Mouse (Mus musculus): ENCODE data around the gene Gng10. TPM values are rescaled to one million over a fixed set of nuclear protein-coding genes. Genes with fewer than 3 reads are reported as not detected.

Gene Gng10
- polyA plus RNA-seq, 1 experiment from 2014 or later: 150 TPM

DNA sequence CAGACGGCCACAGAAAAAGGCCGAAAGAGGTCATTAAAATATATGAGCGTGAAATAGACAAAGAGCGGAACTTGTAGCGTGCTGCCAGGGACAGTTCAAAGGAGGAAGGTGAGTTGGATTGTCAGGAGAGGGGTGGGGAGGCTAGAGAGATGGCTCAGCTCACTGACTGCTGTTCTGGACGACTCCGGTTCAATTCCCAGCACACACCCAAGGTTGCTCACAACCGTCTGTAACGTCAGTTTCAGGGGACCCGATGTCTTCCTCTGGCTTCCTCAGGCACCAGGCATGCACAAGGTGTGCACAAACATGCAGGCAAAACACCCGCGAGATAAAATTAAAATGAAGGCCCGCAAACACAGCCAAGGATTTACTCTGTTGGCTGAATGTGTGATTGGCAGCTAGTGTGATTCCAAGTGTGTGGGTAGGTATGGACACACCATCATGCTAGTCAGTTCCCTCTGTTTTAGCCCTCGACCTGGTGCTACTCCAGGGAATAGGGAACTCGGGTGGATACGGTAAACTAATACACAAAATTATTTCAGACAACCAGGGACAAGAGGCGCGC lies 980 bp downstream of the Gng10 start:
- H3K9ac ChIP-seq: peak overlapping the region; percentile 96

DNA sequence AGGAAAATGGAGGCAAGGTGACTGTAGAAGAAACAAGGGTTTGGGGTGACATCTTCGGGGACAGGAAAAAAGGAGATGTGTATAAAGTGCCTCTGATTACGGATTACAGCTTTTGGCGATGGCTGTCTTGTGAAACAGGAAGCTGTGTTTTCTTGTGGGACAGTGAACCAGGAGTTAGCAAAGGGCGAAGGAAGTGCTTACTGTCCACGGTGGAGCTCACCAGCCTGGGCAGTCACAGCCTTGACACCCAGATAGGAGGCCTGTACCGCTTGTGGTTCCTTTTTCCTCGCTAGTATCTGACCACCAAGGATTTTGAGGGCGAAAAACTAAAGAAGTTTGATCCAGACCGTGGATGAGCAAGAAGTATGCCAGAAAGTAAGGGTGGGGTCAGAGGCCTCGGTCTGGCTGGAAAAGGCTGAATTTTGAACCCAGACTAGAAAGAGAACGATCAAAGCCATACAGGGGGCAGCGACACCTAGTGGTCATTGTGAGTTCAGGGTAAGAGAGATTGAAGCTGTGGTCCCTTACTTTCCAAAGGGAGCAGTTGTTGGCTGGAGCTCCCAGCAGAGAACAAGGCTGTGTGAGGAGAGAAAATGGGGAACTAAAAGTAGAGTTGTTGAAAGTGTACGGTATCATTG lies 1.7 kb downstream of the Gng10 start:
- WGBS: 54% methylated on average over 13 of the region's 13 CpGs
- peaks cover 25% of the 10 kb centered on the region for H3K36me3 ChIP-seq
- H3K4me1 ChIP-seq (replicated peaks): peaks cover 12% of the 10 kb centered on the region
- no peaks in the 10 kb centered on the region for H3K27me3 ChIP-seq
- H3K4me2 ChIP-seq: peak overlapping the region; percentile 62
- H3K9ac ChIP-seq: no peak overlapping the region
- no peak for ATAC-seq (ENCODE audit: low FRiP score)
- peaks cover 2% of the 10 kb centered on the region; the same call in 1 of the 2 replicates for H3K9me3 ChIP-seq
- H3K27ac ChIP-seq: no peak overlapping the region
- 0 out of 2 replicates have a peak overlapping the region, but pooled peaks have one; percentile 8 for H3K4me3 ChIP-seq

More for the DNA sequence above, 980 bp downstream of the Gng10 start:
- peak; percentile 34 for ATAC-seq (ENCODE audit: low FRiP score)
- H3K4me1 ChIP-seq (replicated peaks): peaks cover 12% of the 10 kb centered on the region
- H3K27ac ChIP-seq: peak overlapping the region; percentile 97
- no peaks in the 10 kb centered on the region for H3K27me3 ChIP-seq
- peak overlapping the region; percentile 78 for H3K4me3 ChIP-seq
- 56% methylated on average over 18 of the region's 18 CpGs for WGBS
- peaks cover 2% of the 10 kb centered on the region; the same call in 1 of the 2 replicates for H3K9me3 ChIP-seq
- peaks cover 22% of the 10 kb centered on the region for H3K36me3 ChIP-seq
- peak overlapping the region; percentile 62 for H3K4me2 ChIP-seq

DNA sequence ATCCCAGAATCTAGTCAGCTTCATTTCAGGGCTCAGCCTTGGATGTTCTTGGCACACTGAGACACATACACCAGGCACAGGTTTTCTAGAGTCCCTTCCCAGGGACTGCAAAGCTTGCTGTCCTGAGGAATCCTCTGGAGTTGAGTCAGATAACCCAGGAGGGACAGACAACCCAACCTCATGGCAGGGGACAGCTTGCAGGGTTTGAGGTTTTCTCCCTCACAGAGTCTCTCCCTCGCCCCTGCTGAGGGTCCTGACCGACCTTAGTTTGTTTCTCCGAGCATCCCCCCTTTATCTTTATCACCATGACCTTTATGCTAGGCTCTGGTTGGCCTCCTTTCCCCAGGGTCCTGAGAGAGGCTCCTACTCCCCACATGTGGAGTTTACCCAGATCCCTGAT lies 2.6 kb downstream of the Gng10 start:
- H3K4me1 ChIP-seq (replicated peaks): peaks cover 12% of the 10 kb centered on the region
- no peak overlapping the region for H3K4me2 ChIP-seq

DNA sequence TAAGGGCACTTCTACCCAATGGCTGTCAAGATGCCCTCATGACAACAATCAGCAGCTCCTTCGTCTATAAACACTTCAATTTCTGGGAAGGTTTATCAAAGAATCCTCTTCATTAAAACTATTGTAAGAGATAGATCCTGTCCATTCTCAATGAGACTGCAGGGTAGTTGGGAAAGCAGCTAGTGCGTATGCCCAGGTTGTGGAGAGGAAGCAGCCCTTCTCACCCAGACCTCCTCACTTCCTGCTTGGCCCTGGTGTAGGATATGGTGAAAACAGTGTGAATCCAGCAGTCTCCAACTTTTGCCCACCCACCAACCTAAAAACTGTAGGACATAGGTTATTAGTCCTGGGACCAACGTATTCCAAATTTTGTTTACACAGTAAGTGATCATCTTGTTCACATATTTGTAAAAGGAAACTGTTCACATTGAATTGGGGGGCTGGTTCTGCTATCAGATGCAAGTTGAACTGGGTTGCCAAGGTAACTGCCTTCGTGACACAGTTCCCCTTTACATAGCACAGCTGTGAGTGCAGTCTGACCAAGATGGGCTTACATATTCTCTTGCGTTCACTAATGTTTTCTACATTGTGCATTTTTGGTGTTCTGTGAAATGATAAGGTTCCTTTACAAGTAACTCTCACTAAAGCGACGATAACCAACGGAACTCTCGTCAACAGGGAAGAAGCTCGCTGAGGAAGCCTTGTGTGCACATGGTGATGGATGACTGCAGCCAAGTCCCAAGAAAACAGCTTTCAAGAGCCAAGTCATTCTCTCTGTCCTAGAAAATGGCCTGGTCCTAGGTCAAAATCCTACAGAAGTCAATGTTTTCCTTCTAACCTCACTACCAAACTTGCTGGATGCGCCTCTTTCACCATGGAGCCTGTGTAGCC lies 5.8 kb downstream of the Gng10 start:
- Histone ChIP-seq H3K9me3 (no peaks in the 10 kb centered on the region), H3K9ac (no peak overlapping the region), H3K27ac (no peak overlapping the region), H3K27me3 (no peaks in the 10 kb centered on the region), H3K36me3 (peaks cover 33% of the 10 kb centered on the region), H3K4me1 (replicated peaks) (peaks cover 11% of the 10 kb centered on the region), H3K4me2 (no peak overlapping the region), H3K4me3 (no peak overlapping the region)
- no peak for ATAC-seq (ENCODE audit: low FRiP score)
- WGBS: 90% methylated on average over 11 of the region's 11 CpGs

More for the DNA sequence above, 2.6 kb downstream of the Gng10 start:
- H3K9me3 ChIP-seq: peaks cover 2% of the 10 kb centered on the region; the same call in 1 of the 2 replicates
- H3K36me3 ChIP-seq: peaks cover 29% of the 10 kb centered on the region
- WGBS: 86% methylated on average over 3 of the region's 3 CpGs
- H3K27ac ChIP-seq: no peak overlapping the region
- H3K4me3 ChIP-seq: no peak overlapping the region
- H3K27me3 ChIP-seq: no peaks in the 10 kb centered on the region
- ATAC-seq (ENCODE audit: low FRiP score): no peak
- no peak overlapping the region for H3K9ac ChIP-seq

DNA sequence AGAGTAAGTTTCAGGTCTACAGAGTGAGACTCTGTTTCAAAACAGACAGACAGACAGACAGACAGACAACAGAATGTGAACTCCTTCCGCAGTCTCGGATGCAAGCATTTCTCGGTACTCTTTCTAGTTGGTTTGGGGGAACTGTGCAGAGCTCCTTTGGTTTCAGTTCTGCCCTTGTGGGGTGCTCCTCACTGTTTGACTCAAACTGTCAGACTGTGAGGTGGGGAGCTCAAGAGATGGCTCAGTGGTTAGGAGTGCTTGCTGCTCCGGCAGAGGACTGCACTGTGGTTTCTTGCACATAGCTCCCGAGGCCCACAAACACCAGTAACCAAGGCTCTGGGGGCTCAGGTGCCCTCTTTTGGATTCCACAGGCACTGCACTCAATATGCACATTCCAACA lies 8.2 kb downstream of the Gng10 start:
- Histone ChIP-seq H3K4me1 (replicated peaks) (0 out of 2 replicates have a peak, but pooled peaks cover 6% of the 10 kb centered on the region), H3K4me2 (no peak overlapping the region), H3K4me3 (no peak overlapping the region), H3K27ac (no peak overlapping the region), H3K36me3 (peaks cover 33% of the 10 kb centered on the region), H3K9ac (no peak overlapping the region), H3K9me3 (no peaks in the 10 kb centered on the region), H3K27me3 (no peaks in the 10 kb centered on the region)
- no peak for ATAC-seq (ENCODE audit: low FRiP score)
- 95% methylated on average over 5 of the region's 5 CpGs for WGBS

DNA sequence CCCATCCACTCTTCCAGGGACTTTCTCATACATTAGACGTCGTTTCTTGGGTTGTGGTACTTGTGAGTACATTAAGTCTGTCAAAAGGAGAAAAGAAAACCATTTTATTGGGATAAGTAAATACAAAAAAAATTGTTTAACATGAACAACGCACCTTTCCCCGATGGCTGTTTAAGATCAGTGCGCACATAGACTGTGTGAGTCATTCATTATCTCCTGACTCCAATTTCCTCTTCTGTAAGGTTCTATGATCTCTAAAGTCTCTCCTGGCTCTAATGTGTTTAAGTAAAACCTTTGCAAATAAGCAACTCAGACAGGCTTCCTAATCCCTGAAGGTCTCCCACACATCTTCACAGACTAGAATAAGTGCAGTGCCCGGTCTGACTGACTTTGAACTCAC lies 9.0 kb downstream of the Gng10 start:
- ATAC-seq (ENCODE audit: low FRiP score): no peak
- Histone ChIP-seq H3K9me3 (no peaks in the 10 kb centered on the region), H3K27ac (no peak overlapping the region), H3K4me1 (replicated peaks) (0 out of 2 replicates have a peak, but pooled peaks cover 6% of the 10 kb centered on the region), H3K4me3 (no peak overlapping the region), H3K36me3 (peaks cover 31% of the 10 kb centered on the region), H3K27me3 (no peaks in the 10 kb centered on the region), H3K4me2 (no peak overlapping the region), H3K9ac (no peak overlapping the region)
- WGBS: 96% methylated on average over 6 of the region's 6 CpGs

DNA sequence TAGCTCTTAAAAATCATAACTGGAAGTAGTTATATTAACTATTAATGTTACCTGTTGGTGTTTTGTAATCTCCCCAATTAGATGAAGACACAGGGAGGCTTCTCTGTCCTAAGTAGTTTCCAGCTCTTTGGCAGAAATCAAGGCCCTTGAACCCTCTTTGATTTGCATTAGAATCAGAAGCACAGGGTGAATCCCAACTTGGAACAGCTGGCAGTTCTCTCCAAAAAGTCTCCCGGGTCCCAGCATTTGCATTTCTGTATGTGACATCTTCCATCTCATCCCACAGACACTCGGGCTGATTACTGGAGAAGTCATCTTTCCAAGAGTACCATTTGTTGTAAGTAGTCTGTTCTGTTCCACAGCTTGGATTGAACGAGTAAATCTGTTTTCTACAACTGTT lies 12.3 kb downstream of the Gng10 start:
- H3K4me2 ChIP-seq: no peak overlapping the region
- H3K9ac ChIP-seq: no peak overlapping the region
- ATAC-seq (ENCODE audit: low FRiP score): no peak
- H3K27me3 ChIP-seq: no peaks in the 10 kb centered on the region
- H3K9me3 ChIP-seq: no peaks in the 10 kb centered on the region
- H3K4me3 ChIP-seq: no peak overlapping the region
- 13% methylated on average over 3 of the region's 3 CpGs for WGBS
- 0 out of 2 replicates have a peak, but pooled peaks cover 6% of the 10 kb centered on the region for H3K4me1 ChIP-seq (replicated peaks)
- H3K36me3 ChIP-seq: peaks cover 4% of the 10 kb centered on the region
- H3K27ac ChIP-seq: no peak overlapping the region

DNA sequence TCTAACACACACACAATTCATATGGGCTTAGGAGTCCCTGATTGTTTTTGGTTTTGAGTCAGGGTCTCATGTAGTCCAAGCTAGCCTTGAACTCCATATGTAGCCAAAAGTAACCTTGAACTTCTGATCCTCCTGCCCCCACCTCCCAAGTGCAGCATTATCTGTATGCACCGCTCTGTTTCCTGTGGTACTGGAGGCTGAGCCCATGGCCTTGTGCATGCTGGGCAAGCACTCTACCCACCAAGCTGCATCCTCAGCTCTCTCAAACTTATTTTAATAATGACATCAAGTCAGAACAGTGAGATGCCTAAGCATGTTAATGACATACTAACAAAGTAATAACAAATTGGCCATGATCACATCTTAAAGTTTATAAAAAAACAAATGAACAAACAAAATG lies 16.2 kb downstream of the Gng10 start:
- Histone ChIP-seq H3K36me3 (no peaks in the 10 kb centered on the region), H3K4me2 (no peak overlapping the region), H3K27me3 (no peaks in the 10 kb centered on the region), H3K9ac (no peak overlapping the region), H3K4me3 (no peak overlapping the region), H3K27ac (no peak overlapping the region), H3K4me1 (replicated peaks) (0 out of 2 replicates have a peak, but pooled peaks cover 6% of the 10 kb centered on the region), H3K9me3 (no peaks in the 10 kb centered on the region)
- WGBS: 94% methylated on average over 1 of the region's 1 CpGs
- ATAC-seq (ENCODE audit: low FRiP score): no peak

DNA sequence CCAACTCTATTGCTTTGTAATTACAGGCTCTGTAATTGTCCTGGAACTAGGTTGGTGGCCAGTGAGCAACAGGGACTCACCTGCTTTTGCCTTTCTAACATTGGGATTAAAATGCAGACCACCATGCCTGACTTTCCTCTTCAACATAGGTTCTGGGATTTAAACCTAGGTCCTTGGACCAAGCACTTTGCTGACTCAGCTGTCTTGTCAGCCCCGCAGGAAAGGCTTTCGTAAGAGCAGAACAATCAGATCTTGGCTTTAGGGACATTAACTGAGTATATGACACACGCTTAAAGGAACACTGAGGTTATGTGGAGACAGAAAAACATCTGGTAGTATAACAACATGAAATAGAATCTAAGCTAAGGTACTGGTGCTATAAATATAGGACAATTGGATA lies 23.0 kb downstream of the Gng10 start:
- no peak overlapping the region for H3K9ac ChIP-seq
- no peaks in the 10 kb centered on the region for H3K9me3 ChIP-seq
- 90% methylated on average over 3 of the region's 3 CpGs for WGBS
- no peak overlapping the region for H3K4me3 ChIP-seq
- no peaks in the 10 kb centered on the region for H3K36me3 ChIP-seq
- H3K27ac ChIP-seq: no peak overlapping the region
- H3K4me1 ChIP-seq (replicated peaks): no peaks in the 10 kb centered on the region
- no peaks in the 10 kb centered on the region for H3K27me3 ChIP-seq
- no peak overlapping the region for H3K4me2 ChIP-seq
- ATAC-seq (ENCODE audit: low FRiP score): no peak

DNA sequence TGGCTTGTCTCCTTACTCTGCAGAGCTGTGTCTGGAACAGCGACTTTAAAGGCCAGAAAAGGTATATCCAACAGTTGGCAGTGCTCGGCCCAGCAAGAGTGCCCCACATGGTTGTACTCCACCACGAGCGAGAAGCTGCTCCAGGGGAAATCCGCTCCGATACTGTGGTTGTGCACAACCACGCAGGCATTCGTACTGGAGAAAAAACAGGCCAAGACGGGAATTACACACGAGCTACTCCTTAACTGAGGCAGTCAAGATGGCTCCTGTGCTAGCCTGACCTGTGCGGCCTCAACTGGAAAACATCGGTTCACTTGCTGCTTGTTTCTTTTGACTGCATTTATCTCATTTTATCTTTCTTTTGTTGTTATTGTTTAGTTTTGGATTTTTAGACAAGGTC lies 27.6 kb downstream of the Gng10 start:
- Histone ChIP-seq H3K27me3 (no peaks in the 10 kb centered on the region), H3K27ac (no peak overlapping the region), H3K9me3 (no peaks in the 10 kb centered on the region), H3K9ac (no peak overlapping the region), H3K36me3 (no peaks in the 10 kb centered on the region), H3K4me3 (no peak overlapping the region), H3K4me2 (no peak overlapping the region), H3K4me1 (replicated peaks) (no peaks in the 10 kb centered on the region)
- 82% methylated on average over 12 of the region's 12 CpGs for WGBS
- ATAC-seq (ENCODE audit: low FRiP score): no peak

DNA sequence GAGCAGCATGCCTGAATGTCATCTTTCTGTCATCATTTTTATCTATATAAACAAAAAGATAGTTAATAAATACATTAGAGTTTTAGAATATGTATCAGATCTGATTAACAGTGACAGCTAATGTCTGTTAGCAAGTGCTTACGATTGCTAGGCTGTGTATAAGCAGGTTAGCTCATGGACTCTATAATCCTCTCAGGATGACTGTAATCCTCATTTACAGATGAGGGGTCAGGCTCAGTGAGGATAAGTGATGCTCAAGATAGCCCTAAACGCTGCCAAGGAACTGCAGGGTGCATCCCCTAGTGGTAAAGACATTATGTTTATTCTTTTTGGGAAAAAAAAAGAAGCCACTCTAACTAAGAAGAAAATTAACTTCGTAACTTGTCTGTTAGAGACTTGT lies 34.4 kb downstream of the Gng10 start:
- Histone ChIP-seq H3K27ac (no peak overlapping the region), H3K4me3 (no peak overlapping the region), H3K9ac (no peak overlapping the region), H3K36me3 (no peaks in the 10 kb centered on the region), H3K4me1 (replicated peaks) (no peaks in the 10 kb centered on the region), H3K9me3 (no peaks in the 10 kb centered on the region), H3K27me3 (no peaks in the 10 kb centered on the region), H3K4me2 (no peak overlapping the region)
- WGBS: 61% methylated on average over 3 of the region's 3 CpGs
- no peak for ATAC-seq (ENCODE audit: low FRiP score)

DNA sequence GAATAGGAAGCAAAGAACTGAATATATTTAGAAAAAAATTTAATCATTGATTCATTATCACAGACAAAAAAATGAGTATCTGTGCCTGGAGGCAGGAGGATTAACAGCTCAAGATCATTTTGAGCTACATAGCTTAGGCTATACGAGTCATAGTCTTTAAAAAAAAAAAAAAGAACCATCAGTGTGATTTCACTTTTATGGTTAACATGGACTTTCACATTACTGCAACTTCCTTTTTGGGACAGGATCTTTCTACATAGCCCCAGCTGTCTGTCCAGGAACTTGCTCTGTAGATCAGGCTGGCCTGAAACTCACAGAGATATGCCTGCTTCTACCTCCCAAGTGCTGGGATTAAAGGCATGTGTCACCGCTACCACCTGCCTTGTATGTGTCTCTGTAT lies 48.5 kb downstream of the Gng10 start:
- Histone ChIP-seq H3K27me3 (no peaks in the 10 kb centered on the region), H3K27ac (no peak overlapping the region), H3K4me1 (replicated peaks) (no peaks in the 10 kb centered on the region), H3K36me3 (no peaks in the 10 kb centered on the region), H3K4me3 (no peak overlapping the region), H3K9me3 (no peaks in the 10 kb centered on the region), H3K4me2 (no peak overlapping the region), H3K9ac (no peak overlapping the region)
- WGBS: 93% methylated on average over 2 of the region's 2 CpGs
- no peak for ATAC-seq (ENCODE audit: low FRiP score)

Measured in hindbrain, embryonic 13.5 days (tissue).